Mouse (Mus musculus) spleen, adult 2 months (tissue): ENCODE measurements around the gene Rxfp2. TPM values are rescaled to one million over a fixed set of nuclear protein-coding genes. Genes with fewer than 3 reads are reported as not detected.

ENCODE experiments used
- DNase-seq, 2 experiments: peaks; one replicate each; pipeline versions ENCODE4 v3.0.0 to v3.0.0-alpha.2; 2012 to 2021; ENCODE audit warnings: low spot score in 2 of 2, low read depth in 1 of 2
- H3K27ac ChIP-seq: fragments of 200-500 bp; 2 replicates; pipeline ENCODE4 v1.5.1; 2012; ENCODE audit warnings: low read length, inconsistent platforms; ENCODE audit not compliant: insufficient read depth
- H3K27me3 ChIP-seq: fragments of 200-500 bp; 2 replicates; pipeline ENCODE4 v1.6.1; 2012; ENCODE audit warnings: mild to moderate bottlenecking, moderate library complexity, low read length, inconsistent platforms; ENCODE audit not compliant: control insufficient read depth, insufficient read depth
- H3K36me3 ChIP-seq: fragments of 200-500 bp; 2 replicates; pipeline ENCODE4 v1.6.1; 2012; ENCODE audit warnings: mild to moderate bottlenecking, low read length, inconsistent platforms; ENCODE audit not compliant: control insufficient read depth, insufficient read depth
- H3K4me1 ChIP-seq: fragments of 200-500 bp; 2 replicates; pipeline ENCODE4 v1.6.1; 2011; ENCODE audit warnings: inconsistent platforms; ENCODE audit not compliant: control insufficient read depth, insufficient read depth, insufficient read length
- H3K4me3 ChIP-seq: fragments of 200-500 bp; 2 replicates; pipeline ENCODE4 v1.5.1; 2011; ENCODE audit warnings: mild to moderate bottlenecking, inconsistent platforms; ENCODE audit not compliant: insufficient read depth, insufficient read length; ENCODE audit errors: extremely low read depth
- CTCF ChIP-seq: fragments of 200-500 bp; IDR thresholded peaks from 2 replicates; pipeline ENCODE4 v1.5.1; 2011; ENCODE audit warnings: mild to moderate bottlenecking, inconsistent platforms; ENCODE audit not compliant: insufficient read depth, insufficient read length, insufficient replicate concordance; ENCODE audit errors: extremely low read depth
- POLR2A ChIP-seq: fragments of 200-500 bp; IDR thresholded peaks from 2 replicates; pipeline ENCODE4 v1.6.1; 2011; ENCODE audit warnings: low read depth, low read length, inconsistent platforms
- WGBS: fragments of 180-500 bp; shearing (Covaris S2); methylation state at CpG from one replicate; pipeline ENCODE4 v1.1.7; 2018; 5-methylcytosine and 5-hydroxymethylcytosine counted together
- polyA plus RNA-seq: library from polyadenylated mRNA; depleted of rRNA; stranded (reverse); fragments of >200 nt; gene quantifications from 2 replicates; pipeline ENCODE4 v1.2.3, GENCODE M21; 2012; rRNA removed

The Rxfp2 gene
- polyA plus RNA-seq, 1 experiment: not detected

DNA sequence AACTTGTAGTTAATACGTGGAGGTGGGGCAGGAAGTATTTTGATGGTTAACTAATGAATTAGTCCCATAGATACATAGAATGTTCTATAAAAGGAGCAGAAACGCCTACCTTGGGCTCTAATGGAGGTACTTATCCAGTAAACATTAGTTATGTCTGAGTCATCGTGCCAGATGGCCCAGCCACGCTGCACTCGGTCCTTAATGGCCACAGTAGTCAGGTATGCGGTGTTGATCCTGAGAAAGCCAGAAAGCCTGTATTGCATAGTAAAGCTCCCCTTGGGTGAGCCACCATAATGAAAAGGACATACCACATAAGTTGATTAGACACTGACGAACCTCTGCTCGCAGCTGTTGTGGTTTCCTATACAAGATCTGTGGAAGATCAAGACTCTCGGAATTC lies 107.4 kb downstream of the Rxfp2 start:
- H3K27ac ChIP-seq: no peak overlapping the region
- 84% methylated on average over 9 of the region's 9 CpGs for WGBS
- H3K4me1 ChIP-seq: no peaks in the 10 kb centered on the region
- no peaks in the 10 kb centered on the region for H3K36me3 ChIP-seq
- DNase-seq: no peak
- no peaks in the 10 kb centered on the region for H3K27me3 ChIP-seq
- no peak overlapping the region for H3K4me3 ChIP-seq
- TF ChIP-seq CTCF (no peak), POLR2A (no peak)

DNA sequence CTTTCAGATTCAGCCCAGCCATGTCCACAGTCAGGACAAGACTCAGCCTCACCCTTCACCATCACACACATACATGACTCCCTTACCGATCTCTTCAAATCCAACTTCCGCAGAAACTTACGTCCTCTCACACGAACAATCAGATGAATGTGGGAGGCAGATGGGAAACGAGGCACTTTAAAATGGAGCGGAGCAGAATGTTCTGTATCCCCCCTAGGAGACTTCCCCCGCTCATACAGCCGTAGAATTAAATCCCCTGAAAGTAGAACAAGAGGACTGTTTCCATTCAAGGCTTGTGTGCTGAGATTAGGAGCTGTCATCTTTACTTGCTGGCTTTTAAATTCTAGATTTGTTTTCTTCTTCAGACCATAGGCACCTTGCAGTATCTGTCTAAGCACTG lies 110.0 kb downstream of the Rxfp2 start:
- no peak overlapping the region for H3K4me3 ChIP-seq
- 93% methylated on average over 8 of the region's 8 CpGs for WGBS

DNA sequence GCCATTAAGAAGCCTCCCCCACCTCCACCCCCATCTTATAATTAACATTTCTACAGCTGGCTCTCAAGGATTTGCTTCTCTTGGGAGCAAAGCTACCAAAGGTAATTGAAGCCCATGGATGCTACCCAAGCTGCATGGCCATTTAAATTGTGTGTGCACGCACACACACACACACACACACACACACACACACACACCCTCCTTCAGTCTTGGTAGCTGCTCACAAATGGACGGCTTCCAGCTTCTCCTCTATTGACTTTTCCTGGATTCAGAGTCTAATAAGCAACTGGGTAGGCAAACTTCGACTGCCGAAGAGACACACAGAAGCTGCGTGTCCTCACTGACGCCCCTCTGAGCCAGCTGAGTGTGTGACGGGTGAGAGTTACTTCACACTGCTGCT lies 111.7 kb downstream of the Rxfp2 start:
- Histone ChIP-seq H3K4me3 (no peak overlapping the region), H3K27ac (no peak overlapping the region), H3K36me3 (no peaks in the 10 kb centered on the region), H3K27me3 (no peaks in the 10 kb centered on the region), H3K4me1 (no peaks in the 10 kb centered on the region)
- TF ChIP-seq CTCF (no peak), POLR2A (no peak)
- DNase-seq: no peak
- 92% methylated on average over 7 of the region's 7 CpGs for WGBS

More for the DNA sequence above, 110.0 kb downstream of the Rxfp2 start:
- Histone ChIP-seq H3K4me1 (no peaks in the 10 kb centered on the region), H3K36me3 (no peaks in the 10 kb centered on the region), H3K27ac (no peak overlapping the region), H3K27me3 (no peaks in the 10 kb centered on the region)
- no peak for DNase-seq
- TF ChIP-seq POLR2A (no peak), CTCF (no peak)

DNA sequence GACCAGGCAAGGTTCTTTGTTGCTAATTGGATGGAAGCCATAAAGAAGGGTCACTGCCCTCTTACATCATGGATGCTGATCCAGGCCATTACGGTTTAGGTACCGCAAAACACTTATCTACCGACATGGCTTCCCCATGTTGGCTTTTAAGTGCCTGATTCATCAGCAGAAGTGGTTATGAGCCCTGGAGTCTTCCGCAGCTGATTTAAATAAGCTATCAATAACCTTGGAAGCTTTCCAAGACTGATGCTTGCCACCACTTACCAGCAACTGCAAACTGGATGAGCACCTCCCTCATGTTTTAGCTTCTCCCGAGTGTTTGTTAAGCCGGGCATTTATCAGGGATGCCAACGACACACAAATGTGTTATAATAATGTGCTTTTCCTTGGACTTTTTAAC lies 112.7 kb downstream of the Rxfp2 start:
- H3K4me3 ChIP-seq: no peak overlapping the region
- no peak overlapping the region for H3K27ac ChIP-seq
- H3K36me3 ChIP-seq: no peaks in the 10 kb centered on the region
- no peak for DNase-seq
- TF ChIP-seq POLR2A (no peak), CTCF (no peak)
- H3K27me3 ChIP-seq: no peaks in the 10 kb centered on the region
- WGBS: 89% methylated on average over 7 of the region's 7 CpGs
- no peaks in the 10 kb centered on the region for H3K4me1 ChIP-seq

Other genes starting within 250 kb of the Rxfp2 start
- 9.2 and 9.9 TPM in 2 replicates for gene Fry, start 100.0 kb downstream of the Rxfp2 start, polyA plus RNA-seq